Mouse (Mus musculus) naive thymus-derived CD4-positive, alpha-beta T cell, adult 2 months (primary cell): ENCODE results near the gene Fermt3.
"Not testable (repeated sequence)": the region's sequence is repeated elsewhere in the genome, so short reads cannot be mapped to it uniquely, and the experiment has no call there.

Experiments used
- DNase-seq: peaks from one replicate; pipeline ENCODE4 v3.0.0-alpha.2; 2011; ENCODE audit warnings: low read depth

The Fermt3 gene

DNA sequence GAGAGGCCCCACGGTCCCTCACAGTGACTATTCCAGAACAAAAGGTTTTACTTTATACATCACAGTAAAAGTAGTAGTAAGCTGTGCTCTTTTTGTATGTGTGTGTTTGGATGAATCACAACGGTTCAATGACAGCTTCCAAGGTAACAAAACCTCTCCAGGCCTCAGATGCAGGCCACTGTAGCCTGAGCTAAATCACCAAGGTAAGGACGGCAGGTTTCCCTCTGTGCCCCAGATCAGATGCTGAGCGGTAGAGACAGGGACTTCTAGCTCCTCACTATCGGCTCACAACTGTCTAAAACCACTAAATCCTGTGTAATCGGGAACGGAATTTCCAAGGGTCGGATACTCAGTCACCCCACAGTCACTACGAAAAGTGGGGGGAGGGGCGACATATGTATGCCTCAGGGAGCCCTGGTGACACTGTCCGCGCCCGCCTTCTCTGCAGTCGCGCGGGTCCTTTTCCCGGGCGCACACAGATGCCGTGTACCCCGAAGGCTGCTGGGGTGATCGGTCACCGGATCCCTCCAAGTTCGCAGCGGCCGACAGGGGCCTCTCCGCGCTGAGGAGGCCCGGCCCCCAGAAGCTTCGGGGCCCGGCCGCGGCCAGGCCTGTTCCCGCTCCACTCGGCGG, 19.9 kb upstream of the Fermt3 start:
- peak; percentile 75 for DNase-seq

DNA sequence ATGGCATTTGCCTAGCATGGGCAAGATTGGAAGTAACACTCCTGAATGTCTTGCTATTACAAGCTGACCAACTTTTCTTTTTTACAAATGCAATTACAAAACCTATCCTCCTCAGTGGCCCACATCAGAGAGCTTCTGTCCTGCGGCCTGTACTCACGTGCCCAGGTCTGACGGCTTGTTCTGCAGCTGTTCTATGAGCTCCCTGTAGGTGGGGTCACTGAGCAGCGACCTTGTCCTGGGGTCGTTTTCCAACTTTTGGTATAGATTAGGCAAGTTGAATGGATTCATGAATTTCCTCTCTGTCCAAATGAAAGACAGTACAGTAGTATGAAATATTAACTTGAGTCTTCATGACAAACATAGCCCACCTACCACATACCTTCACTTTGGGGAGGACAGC, 14.7 kb upstream of the Fermt3 start:
- no peak for DNase-seq

DNA sequence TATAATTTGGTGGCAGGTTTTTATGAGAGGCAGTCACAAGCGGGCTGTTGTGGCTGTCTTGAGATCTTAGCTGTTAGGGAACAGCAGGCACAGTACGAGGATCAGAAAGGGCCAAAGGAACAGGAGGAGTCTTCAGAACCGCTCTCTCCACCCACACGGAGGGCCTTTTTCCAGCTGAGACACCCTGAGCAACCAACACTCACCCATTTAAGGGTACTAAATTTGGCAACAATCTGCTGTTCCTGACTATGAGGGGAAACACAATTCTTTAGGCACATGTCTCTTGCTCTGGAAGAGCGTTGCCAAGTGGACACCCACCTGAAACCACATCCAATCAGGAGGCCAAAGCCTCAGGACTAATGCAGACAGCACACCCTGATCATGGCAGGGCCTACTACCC, 10.3 kb upstream of the Fermt3 start:
- no peak for DNase-seq

DNA sequence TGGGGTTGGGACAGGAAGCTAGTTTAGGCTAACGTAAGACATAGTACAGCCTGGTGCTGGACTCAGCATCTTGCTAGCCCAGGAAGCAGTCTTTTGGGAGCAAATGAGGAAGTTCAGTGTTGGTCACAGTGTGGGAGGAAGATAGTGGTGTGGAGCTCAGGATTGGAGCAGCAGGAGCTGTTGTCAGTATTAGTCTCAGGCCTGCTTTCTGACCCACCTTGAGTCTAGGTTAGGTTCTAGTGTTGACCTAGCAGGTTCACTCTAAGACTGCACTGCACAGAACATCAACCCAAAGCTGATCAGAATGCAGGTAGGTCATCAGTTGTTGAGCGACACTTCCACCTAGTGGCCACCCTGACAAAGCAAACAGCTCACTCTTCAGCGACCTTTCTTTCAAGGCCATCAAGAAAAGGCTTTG, 964 bp upstream of the Fermt3 start:
- DNase-seq: peak; percentile 88

DNA sequence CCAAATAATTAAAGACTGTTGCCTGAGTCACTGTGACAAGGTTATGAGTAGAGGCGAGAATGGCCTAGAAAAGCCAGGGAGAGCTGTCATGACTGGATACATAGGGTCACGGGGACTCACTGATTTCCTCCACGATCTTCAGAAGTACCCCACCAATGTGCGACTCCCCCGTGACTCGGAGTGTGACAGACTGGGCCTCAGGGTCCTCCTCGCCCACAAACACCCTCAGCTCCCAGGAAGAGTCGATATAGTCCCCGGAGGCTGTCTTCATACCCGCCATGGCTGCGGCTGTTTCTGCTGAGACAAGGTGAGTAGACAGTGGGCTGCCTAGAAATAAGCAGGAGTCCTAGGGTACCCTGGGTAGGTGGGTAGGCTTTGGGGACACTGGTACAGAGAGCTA, 723 bp downstream of the Fermt3 start:
- no peak for DNase-seq

DNA sequence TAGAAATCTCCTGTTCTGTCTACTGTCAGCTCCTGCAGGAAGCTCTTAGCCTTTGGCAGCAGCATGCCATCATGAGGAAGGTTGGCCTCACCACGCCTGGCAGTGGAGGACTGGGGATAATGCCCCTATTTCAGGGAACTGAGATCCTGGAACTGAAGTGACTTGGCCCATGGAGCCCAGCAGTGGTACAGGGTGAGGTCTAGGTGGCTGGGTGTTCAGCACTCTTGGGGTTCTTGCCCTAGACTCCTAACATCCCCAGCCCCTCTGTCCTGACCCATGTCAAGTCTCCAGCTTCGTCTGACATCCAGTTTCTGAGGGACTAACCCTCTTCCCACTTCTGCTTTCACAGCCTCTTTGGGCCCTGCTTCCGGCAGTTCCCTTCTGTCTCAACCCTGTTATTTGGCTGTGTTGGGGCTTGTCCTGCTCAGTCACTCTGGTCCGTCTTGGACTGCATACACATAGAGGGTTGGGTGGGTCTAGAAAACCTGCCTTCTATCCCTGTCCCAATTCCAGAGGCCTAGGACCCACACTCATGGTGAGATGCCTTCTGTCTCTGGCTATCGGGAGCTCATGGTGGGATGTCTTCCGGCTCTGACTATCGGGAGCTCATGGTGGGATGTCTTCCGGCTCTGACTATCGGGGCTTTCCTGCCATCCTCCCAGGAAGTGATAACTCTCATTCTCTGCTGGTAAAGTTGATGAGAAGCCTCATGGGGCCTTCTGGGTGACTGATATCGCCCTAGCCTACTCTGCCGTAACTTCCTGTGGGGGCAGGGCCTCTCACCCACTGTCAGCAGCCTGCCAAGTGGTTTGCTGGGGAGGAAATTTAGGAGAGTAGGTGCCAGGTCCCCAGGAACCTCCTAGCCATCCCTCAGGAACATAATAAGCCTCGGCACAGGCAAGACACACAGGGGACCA, 1.5 kb downstream of the Fermt3 start:
- DNase-seq: peak; percentile 79

DNA sequence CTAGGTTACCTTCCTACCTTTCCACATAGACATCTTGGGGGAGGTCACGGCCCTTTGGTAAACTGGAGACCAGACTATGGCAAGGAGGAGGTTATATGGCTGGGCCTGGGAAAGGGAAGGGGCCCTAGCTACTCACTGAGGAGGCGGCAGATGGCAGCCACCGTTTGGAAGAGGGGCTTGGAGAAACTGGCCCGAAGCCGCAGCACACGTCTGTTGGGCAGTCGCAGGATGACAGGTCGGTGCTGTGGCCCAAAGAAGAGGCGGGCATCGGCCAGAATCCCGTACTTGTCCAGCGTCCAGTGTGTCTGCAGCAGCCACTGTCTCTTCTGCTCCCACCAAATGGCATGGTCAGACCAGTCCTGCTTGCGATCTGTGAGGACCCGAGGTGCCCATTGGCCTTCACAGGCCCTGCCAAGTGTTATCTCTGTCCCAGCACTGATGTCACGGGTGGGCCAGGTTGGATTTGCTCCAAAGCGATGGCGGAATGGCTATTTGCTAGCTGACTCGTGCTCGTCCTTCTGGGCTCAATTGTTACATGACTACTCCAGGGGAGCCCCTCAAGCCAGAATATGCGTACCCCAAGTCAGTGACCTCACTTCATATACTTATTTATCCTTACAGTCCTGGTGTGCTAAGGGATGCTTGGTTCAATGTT, 4.7 kb downstream of the Fermt3 start:
- no peak for DNase-seq

DNA sequence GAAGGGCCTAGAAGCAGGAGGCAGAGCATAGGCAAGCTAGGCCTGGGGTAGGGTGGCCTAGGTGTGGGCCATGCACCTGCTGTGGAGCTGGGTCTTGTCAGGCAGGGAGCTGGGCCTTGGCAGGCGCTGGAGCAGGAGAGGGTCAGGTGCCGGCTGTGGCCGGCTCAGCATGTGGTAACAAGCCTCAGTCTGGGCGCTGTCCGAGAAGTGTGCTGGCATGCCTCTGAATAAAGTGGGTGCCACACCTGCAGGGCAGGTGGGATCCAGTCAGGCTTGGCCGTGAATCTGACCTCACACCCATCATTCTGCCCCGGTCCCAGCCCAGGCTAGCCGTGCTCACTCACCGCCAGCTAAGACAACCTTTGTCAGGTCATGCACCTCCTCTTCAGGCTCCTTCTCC, 5.3 kb downstream of the Fermt3 start:
- DNase-seq: no peak

DNA sequence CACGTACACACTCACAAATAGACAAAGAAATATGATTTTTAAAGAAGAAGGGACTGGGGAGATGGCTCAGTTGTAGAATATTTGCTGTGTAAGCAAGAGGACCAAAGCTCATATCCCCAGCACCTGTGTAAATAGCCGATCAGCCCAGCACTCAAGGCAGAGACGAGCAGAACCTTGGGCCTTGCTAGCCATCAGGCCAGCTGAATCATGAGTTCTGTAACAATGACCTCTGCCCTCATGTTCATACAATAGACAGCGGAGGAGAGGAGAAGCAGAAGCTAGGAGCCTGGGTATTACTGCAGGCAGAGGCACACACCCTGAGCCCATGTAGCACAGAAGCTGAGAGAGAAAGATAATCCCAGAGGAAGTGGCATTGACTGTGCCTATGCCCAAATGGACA, 6.8 kb downstream of the Fermt3 start:
- DNase-seq: no peak

DNA sequence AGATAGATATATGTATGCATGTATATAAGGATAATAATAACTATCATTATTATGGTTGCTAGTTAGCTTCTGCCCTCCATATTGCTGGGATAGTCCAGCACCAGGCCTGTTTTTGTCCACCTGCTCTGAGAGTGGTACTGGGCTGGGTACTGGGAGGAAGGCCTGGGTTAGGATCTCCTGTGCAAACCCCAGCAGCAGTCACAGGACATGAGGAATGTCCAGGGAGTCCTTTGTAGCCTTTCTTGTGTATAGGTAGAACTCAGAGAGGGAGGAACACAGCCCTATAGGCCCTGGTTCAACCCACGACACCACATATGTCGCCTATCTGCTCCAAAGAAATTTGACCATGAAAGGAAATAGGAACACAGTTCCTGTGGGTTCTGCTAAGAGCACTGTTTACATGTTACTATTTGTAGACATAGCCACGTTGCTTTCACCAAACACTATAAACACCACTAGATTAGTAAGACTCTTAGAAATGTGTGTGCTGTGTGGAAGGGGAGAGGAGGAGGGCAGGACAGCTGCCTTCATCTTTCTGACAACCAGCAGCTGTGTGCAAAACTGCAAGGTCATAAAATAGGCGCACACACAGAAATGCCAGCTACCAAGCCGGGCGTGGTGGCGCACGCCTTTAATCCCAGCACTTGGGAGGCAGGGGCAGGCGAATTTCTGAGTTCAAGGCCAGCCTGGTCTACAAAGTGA, 12.2 kb downstream of the Fermt3 start:
- DNase-seq: no peak

DNA sequence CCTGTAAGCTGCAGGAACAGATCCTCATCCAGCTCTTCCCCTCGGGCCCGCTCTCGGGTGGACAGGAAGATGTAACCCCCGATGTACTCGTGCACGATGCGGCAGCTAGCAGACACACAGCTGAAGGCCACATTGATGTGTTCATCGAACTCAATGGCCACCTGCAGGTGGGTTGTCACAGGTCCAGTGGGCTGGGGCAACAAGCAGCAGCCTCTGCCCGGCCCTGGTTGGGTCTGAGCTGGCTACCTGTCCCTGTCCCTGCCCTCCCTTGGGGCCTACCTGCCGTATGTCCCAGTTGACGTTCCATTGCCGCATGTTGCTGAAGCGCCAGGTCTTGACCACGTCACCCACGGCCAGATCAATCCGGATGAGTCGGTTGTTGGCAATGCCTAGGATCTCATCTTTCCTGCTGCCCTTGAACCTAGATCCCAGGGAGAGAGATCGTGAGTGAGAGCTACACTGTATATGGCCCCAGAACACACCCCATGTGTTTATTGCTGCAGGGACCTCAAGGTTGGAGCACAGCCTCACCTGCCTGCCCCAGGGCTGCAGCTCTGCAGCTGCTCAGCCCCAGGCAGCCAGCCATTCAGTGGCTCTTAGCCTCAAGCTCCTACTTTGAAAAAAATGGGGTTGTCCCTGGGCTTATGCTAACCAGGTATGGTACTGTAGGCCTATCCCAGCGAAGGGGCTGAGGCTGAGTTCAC, 19.8 kb downstream of the Fermt3 start:
- no peak for DNase-seq

DNA sequence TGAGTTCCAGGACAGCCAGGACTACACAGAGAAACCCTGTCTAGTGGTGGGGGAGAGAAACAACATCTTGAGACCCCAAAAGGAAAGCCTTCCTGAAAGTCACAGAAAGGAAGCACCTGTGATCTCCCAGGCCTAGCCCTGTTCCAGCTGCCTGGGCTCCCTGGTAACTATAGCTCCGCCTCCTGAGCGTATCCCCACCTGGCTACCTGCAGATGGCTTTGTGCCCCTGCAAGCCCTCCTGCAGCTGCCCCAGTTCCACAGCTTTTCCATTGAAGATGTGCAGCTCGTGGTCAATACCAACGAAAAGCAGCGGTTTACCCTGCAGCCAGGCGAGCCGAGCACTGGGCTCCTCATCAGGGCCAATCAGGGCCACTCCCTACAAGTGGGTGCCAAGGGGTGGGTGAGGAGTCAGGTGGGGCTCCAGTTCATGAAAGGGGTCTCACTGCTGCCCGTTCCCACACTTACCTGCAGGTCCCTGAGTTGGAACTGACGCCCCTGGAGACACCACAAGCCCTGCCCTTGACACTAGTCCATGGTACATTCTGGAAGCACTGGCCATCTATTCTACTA, 21.5 kb downstream of the Fermt3 start:
- no peak for DNase-seq

DNA sequence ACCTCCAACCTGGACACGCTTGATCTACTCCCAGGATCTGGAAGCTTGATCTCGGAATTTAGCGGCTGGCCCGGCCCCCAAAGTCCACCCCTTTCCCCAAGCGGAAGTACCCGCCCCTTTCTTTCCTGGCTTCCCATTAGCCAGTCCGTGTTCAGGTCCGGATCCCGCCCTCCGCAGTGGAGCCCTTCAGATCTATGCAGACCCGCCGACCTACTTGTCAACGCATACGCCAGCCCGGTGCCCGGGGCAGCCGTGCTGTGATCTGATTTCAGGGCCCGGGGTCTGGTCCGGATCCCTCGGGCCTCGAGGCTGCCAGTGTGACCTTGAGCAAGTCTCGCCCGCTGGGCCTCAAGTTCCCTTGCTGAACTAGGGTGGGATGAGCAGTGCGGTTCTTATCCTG, 23.3 kb downstream of the Fermt3 start, which contains the start of the genes Nudt22 and Trpt1:
Gene Nudt22, minus strand, starts transcription at position 112 of the 400 bp plus-strand sequence.
Gene Trpt1, plus strand, starts transcription at position 126 of the 400 bp plus-strand sequence.
- peak; percentile 73 for DNase-seq

DNA sequence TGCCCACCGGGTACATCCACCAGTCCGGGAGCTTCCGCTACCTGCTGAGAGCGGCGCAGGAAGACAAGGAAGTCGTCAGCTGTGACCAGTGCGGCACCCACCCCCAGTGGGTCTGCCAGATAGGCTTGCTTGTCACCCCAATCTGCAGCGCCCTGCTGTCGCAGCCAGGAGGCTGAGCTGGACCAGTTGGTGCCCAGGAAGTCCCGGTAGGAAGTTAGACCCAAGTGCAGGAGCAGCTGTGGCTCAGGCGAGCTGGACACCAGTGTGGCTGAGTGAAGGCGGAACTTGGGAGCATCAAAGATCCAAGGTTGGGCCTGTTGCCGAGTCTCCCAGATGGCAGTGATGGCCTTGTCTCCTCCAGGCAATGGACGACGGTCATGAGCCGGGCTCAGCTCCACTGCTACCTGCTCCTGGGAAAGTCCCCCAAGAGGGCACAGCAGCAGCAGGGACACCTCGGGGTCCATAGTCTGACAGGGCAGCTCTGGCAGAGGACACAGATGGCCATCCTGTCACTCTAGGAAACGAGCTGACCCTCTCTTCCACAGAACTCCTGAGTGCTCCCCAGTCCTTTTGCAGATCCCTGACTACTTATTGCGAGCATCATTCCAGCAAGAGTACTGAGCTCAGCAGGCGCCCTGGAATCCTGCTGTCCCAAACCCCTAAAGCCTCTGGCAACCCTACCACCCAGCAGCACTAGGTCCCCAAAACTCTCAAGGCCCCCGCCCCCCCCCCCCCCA, 23.8 kb downstream of the Fermt3 start:
- DNase-seq: no peak

DNA sequence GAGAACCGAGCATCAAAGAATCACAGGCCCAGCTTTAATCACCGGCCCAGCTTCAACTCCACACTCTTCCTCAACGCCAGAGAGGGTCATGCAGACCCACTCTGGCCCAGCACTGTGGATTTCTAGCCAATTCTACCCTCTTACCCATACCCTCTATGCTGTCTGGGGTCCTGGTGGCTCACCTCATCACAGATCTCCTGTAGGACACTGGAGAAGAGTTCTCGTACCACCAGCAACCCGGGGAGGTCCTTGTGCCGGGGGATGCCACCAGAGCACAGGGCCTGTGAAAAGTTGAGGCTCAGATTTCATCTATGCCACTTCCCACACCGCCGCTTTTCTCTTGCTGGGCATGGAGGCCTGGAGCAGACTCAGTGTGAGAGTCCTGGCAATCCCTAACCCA, 24.8 kb downstream of the Fermt3 start:
- DNase-seq: no peak

DNA sequence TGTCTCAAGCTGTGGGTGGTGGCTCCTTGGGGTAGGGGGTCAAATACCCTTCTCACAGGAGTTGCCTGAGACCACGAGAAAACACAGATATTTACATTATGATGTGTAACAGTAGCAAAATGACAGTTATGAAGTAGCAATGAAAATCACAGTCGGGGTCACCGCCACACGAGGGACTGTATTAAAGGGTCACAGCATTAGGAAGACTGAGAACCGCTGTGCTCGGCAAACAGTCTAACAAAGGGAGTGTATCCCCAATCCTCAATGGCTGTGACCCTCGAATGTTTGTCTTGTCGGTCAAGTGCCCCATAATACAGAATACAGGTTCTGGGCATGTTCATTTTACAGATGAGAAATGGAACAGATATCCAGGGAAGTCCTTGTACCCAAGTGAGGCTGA, 25.3 kb downstream of the Fermt3 start:
- no peak for DNase-seq

DNA sequence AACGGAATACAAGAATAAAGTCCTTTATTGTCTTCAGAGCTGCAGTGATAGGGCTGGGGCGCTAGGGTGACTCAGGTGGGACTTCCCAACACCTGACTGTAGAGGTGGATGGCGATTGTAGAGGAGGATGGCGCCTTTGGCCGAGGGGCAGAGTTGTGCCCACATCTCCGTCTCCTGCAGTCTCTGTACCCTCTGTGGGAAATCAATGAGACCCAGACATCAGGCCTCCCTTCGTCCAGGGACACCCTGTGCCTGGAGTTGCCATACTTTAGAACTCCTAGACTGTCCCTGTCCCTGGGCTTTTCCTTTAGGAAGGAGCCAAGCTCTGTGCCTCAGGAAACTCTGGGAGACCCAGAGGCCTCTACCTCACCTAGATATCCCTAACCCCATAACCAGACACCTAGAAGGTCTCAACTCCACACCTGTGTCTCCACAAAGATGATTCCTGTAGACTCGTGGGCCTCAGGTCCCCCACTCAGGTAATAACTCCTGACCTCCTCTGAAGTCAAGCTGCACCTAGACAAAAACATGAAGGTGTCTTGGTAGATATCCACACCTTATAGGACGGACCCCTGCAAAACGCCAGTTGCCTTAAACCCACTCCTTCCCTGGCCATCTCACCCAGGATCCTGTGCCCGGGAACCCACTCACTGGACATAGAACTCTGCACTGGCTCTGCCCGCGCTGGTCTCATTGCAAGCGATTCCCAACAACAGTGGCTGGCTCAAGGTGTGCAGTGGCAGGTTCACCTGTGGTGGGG, 26.1 kb downstream of the Fermt3 start:
- DNase-seq: peak; percentile 28

DNA sequence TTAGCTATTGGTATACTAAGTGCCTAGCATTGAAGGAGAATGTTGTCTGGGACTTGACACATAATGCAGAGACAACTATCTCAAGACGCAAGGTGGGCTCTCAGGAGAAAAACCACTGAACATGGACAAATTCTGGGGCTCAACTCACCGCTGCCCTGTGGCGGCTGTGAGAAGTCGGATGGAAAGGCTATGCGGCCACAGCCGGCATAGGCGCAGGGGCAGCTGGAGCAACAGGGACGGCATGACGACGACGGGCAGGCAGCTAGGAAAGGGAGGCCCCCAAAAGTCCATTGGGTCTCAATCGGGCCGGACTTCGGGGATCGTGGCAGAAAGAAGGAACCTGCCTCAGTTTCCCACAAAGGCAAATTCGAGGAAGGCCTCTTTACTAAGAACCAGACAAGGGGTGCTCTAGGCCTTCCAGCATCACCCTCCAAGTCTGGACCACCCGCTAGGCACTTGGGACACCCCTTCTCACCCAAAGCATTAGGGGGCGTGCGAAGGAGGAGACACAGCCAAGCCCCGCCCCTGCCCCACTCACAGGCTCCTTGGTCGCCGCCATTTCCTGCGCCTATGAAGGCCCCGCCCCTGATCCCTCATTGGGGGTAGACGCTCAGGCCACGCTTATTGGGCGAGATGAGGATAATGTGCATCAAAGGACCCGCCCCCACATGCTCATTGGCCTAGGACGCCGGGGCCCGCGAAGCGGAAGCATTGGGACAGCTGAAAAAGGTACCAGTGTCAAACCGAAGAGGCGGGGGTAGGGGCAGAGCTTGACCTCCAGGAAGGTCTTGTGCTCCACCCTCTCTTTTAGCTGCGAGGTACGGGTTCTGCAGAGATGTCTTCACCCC, 27.0 kb downstream of the Fermt3 start, which contains the start of gene Dnajc4:
Gene Dnajc4, minus strand, starts transcription at position 562 of the 848 bp plus-strand sequence.
- peak; percentile 96 for DNase-seq

DNA sequence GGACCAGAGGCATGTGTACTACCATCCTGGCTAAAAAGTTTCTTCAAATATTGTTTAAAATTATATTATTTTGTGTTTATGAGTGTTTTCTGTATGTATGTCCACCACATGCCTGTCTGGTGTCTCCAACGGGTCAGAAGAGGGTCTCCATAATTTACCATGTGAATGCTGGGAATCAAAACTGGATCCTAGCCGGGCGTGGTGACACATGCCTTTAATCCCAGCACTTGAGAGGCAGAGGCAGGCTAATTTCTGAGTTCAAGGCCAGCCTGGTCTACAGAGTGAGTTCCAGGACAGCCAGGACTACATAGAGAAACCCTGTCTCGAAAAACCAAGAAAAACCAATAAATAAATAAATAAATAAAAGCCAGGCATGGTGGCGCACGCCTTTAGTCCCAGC, 28.1 kb downstream of the Fermt3 start:
- not testable (repeated sequence) for DNase-seq
